In genomic region chr17:81737309-81737708, GRCm38 (mm10) we compare ENCODE assay signal across 22 mouse cellular contexts. TPM values are rescaled to one million over a fixed set of nuclear protein-coding genes. Genes with fewer than 3 reads are reported as not detected.
DNase-seq lines count a peak whose midpoint lies in the region; ATAC-seq lines count a peak whose summit lies in the region.
"Had no signal": no experiment of that assay in that cellular context is flagged by ENCODE, and none has a peak within 500 bp of the region (broad histone marks: within the 10 kb centered on the region; RNA-seq: fewer than 3 reads in every experiment).

No protein-coding gene starts in this region.

- H3K4me3 ChIP-seq in forebrain, embryonic 15.5 days, result no peak overlapping the region
- H3K4me3 ChIP-seq in forebrain, embryonic 11.5 days (ENCODE audit: low read depth, low read length), result no peak overlapping the region
- no peak overlapping the region for H3K4me3 ChIP-seq in intestine, embryonic 14.5 days (ENCODE audit: low read depth, low read length)
- no peak overlapping the region for H3K4me3 ChIP-seq in intestine, embryonic 16.5 days (ENCODE audit: low read length)
- H3K4me3 ChIP-seq in heart, embryonic 15.5 days, result peak overlapping the region; percentile 48
- H3K4me3 ChIP-seq: erythroblast, embryonic 14.5 days; hindbrain, embryonic 12.5 days; limb, embryonic 13.5 days; midbrain, embryonic 12.5 days; myocyte; neural tube, embryonic 15.5 days had no signal

- peak overlapping the region; percentile 81 for H3K27ac ChIP-seq in forebrain, embryonic 15.5 days (replicated peaks)
- H3K27ac ChIP-seq in forebrain, embryonic 11.5 days (ENCODE audit: low read depth, low read length), result no peak overlapping the region
- no peak overlapping the region for H3K27ac ChIP-seq in intestine, embryonic 14.5 days (ENCODE audit: low read depth)
- no peak overlapping the region for H3K27ac ChIP-seq in intestine, embryonic 16.5 days (ENCODE audit: low read length)
- H3K27ac ChIP-seq in heart, embryonic 15.5 days, result peak overlapping the region; percentile 91
- H3K27ac ChIP-seq: hindbrain, embryonic 12.5 days; limb, embryonic 13.5 days; liver, embryonic 14.5 days; macrophage; midbrain, embryonic 12.5 days; neural tube, embryonic 15.5 days had no signal

- ATAC-seq in forebrain, embryonic 15.5 days (replicated peaks), result no peak
- no peak for ATAC-seq in forebrain, embryonic 11.5 days (replicated peaks; ENCODE audit: low FRiP score)
- ATAC-seq in intestine, embryonic 14.5 days (replicated peaks; ENCODE audit: low FRiP score, low TSS enrichment, low read depth), result no peak
- no peak for ATAC-seq in intestine, embryonic 16.5 days
- ATAC-seq in heart, embryonic 15.5 days (replicated peaks; ENCODE audit: insufficient number of reproducible peaks, insufficient read depth, low FRiP score, low read depth), result no peak

- H3K9ac ChIP-seq in forebrain, embryonic 15.5 days (replicated peaks), result no peak overlapping the region
- H3K9ac ChIP-seq in forebrain, embryonic 11.5 days (ENCODE audit: low read length), result no peak overlapping the region
- H3K9ac ChIP-seq in intestine, embryonic 14.5 days (ENCODE audit: low read length), result no peak overlapping the region
- H3K9ac ChIP-seq in intestine, embryonic 16.5 days (ENCODE audit: low read depth, low read length), result no peak overlapping the region
- H3K9ac ChIP-seq in heart, embryonic 15.5 days, result peak overlapping the region; percentile 56
- H3K9ac ChIP-seq: hindbrain, embryonic 12.5 days; limb, embryonic 13.5 days; liver, embryonic 14.5 days; midbrain, embryonic 12.5 days; neural tube, embryonic 15.5 days had no signal

- no peaks in the 10 kb centered on the region for H3K36me3 ChIP-seq in forebrain, embryonic 15.5 days
- no peaks in the 10 kb centered on the region for H3K36me3 ChIP-seq in forebrain, embryonic 11.5 days (ENCODE audit: control insufficient read depth, insufficient read depth, low read length)
- no peaks in the 10 kb centered on the region for H3K36me3 ChIP-seq in intestine, embryonic 14.5 days (ENCODE audit: control insufficient read depth, insufficient read depth, low read length)
- H3K36me3 ChIP-seq in intestine, embryonic 16.5 days (ENCODE audit: control insufficient read depth, insufficient read depth, low read length), result no peaks in the 10 kb centered on the region
- H3K36me3 ChIP-seq in heart, embryonic 15.5 days, result no peaks in the 10 kb centered on the region
- H3K36me3 ChIP-seq: hindbrain, embryonic 12.5 days; limb, embryonic 13.5 days; midbrain, embryonic 12.5 days; neural tube, embryonic 15.5 days had no signal

- WGBS in forebrain, embryonic 15.5 days, result 75% methylated on average over 4 of the region's 4 CpGs
- 86% methylated on average over 4 of the region's 4 CpGs for WGBS in forebrain, embryonic 11.5 days
- 79% methylated on average over 4 of the region's 4 CpGs for WGBS in intestine, embryonic 14.5 days
- 66% methylated on average over 4 of the region's 4 CpGs for WGBS in intestine, embryonic 16.5 days
- WGBS in heart, embryonic 15.5 days, result 25% methylated on average over 4 of the region's 4 CpGs

- DNase-seq in forebrain, embryonic 11.5 days (ENCODE audit: low spot score), result no peak
- DNase-seq in intestine, embryonic 14.5 days (ENCODE audit: low spot score), result no peak
- DNase-seq in 3T3-L1 (ENCODE audit: low read depth, low spot score), result peak; percentile 6
- no peak for DNase-seq in spleen, adult 12 weeks (ENCODE audit: low spot score)
- DNase-seq in cerebellum, postnatal 36 days, result no peak
- DNase-seq: cerebellum, adult 11 months; gastrocnemius, postnatal 25 days; kidney, adult 18-20 months; kidney, postnatal 10 days; layer of hippocampus, adult 9-11 months; thymus, adult 2 months had no signal

- no peaks in the 10 kb centered on the region for H3K27me3 ChIP-seq in forebrain, embryonic 15.5 days
- no peaks in the 10 kb centered on the region for H3K27me3 ChIP-seq in forebrain, embryonic 11.5 days (ENCODE audit: control insufficient read depth, insufficient read depth, low read length)
- H3K27me3 ChIP-seq in intestine, embryonic 14.5 days (replicated peaks; ENCODE audit: control insufficient read depth, insufficient read depth, low read length), result no peaks in the 10 kb centered on the region
- no peaks in the 10 kb centered on the region for H3K27me3 ChIP-seq in intestine, embryonic 16.5 days (replicated peaks; ENCODE audit: control insufficient read depth, insufficient read depth, low read length)
- no peaks in the 10 kb centered on the region for H3K27me3 ChIP-seq in heart, embryonic 15.5 days
- H3K27me3 ChIP-seq: hindbrain, embryonic 12.5 days; limb, embryonic 13.5 days; midbrain, embryonic 12.5 days; neural tube, embryonic 15.5 days had no signal

- H3K4me2 ChIP-seq in forebrain, embryonic 15.5 days (replicated peaks), result 0 out of 2 replicates have a peak overlapping the region, but pooled peaks have one; percentile 6
- H3K4me2 ChIP-seq in forebrain, embryonic 11.5 days (ENCODE audit: low read depth, low read length, severe bottlenecking), result no peak overlapping the region
- H3K4me2 ChIP-seq in intestine, embryonic 14.5 days (ENCODE audit: low read length), result peak overlapping the region; percentile 14; the same call in 1 of the 2 replicates
- H3K4me2 ChIP-seq in intestine, embryonic 16.5 days (ENCODE audit: low read depth, low read length), result no peak overlapping the region
- H3K4me2 ChIP-seq in heart, embryonic 15.5 days, result no peak overlapping the region
- H3K4me2 ChIP-seq: hindbrain, embryonic 12.5 days; limb, embryonic 13.5 days; midbrain, embryonic 12.5 days; neural tube, embryonic 15.5 days had no signal

- H3K4me1 ChIP-seq in forebrain, embryonic 15.5 days, result peaks cover 19% of the 10 kb centered on the region; the same call in 1 of the 2 replicates
- no peaks in the 10 kb centered on the region for H3K4me1 ChIP-seq in forebrain, embryonic 11.5 days (replicated peaks; ENCODE audit: control insufficient read depth, insufficient read depth, low read length)
- H3K4me1 ChIP-seq in intestine, embryonic 14.5 days (replicated peaks; ENCODE audit: control insufficient read depth, insufficient read depth, low read length), result peaks cover 11% of the 10 kb centered on the region; the same call in 1 of the 2 replicates
- H3K4me1 ChIP-seq in intestine, embryonic 16.5 days (ENCODE audit: control insufficient read depth, insufficient read depth, low read length), result no peaks in the 10 kb centered on the region; the same call in 1 of the 2 replicates
- peaks cover 17% of the 10 kb centered on the region for H3K4me1 ChIP-seq in heart, embryonic 15.5 days (replicated peaks)
- H3K4me1 ChIP-seq: hindbrain, embryonic 12.5 days; limb, embryonic 13.5 days; midbrain, embryonic 12.5 days; neural tube, embryonic 15.5 days had no signal

- H3K9me3 ChIP-seq in forebrain, embryonic 15.5 days, result no peaks in the 10 kb centered on the region
- no peaks in the 10 kb centered on the region for H3K9me3 ChIP-seq in forebrain, embryonic 11.5 days (ENCODE audit: control insufficient read depth, low read length)
- no peaks in the 10 kb centered on the region for H3K9me3 ChIP-seq in intestine, embryonic 14.5 days (ENCODE audit: control insufficient read depth, low read length)
- H3K9me3 ChIP-seq in intestine, embryonic 16.5 days (ENCODE audit: control insufficient read depth, low read length), result no peaks in the 10 kb centered on the region
- no peaks in the 10 kb centered on the region for H3K9me3 ChIP-seq in heart, embryonic 15.5 days (replicated peaks)
- H3K9me3 ChIP-seq: hindbrain, embryonic 12.5 days; limb, embryonic 13.5 days; midbrain, embryonic 12.5 days; neural tube, embryonic 15.5 days had no signal

RNA-seq across cellular contexts. Expression of gene Slc8a1, which starts 0.9 kb away (rescaled TPM):
- 17.7 and 18.4 TPM in 2 replicates for polyA plus RNA-seq in forebrain, embryonic 15.5 days (2015; fragmentation: Nextera tagmentation; extraction: Ambion mirVana)
- 2.8 and 3.6 TPM in 2 replicates for polyA plus RNA-seq in forebrain, embryonic 11.5 days (2014; fragmentation: Nextera tagmentation; extraction: Ambion mirVana)
- 9.2 and 9.9 TPM in 2 replicates for polyA plus RNA-seq in intestine, embryonic 14.5 days (2014; fragmentation: Nextera tagmentation; extraction: Ambion mirVana)
- polyA plus RNA-seq in intestine, embryonic 16.5 days (2015; fragmentation: Nextera tagmentation; extraction: Ambion mirVana), result 3.6 and 4.1 TPM in 2 replicates
- 73.3 and 83.6 TPM in 2 replicates for polyA plus RNA-seq in heart, embryonic 15.5 days (2015; fragmentation: Nextera tagmentation; extraction: Ambion mirVana)
- polyA plus RNA-seq: erythroblast, embryonic 14.5 days had no signal

Comparison
In these comparisons a context has a peak if more than half of its experiments do, and no peak if none do; other contexts are left out.
1. H3K27ac ChIP-seq: peak in forebrain, embryonic 15.5 days (single experiment) and heart, embryonic 15.5 days (single experiment); none in forebrain, embryonic 11.5 days (single experiment), intestine, embryonic 14.5 days (single experiment) and intestine, embryonic 16.5 days (single experiment).
2. H3K4me2 ChIP-seq: peak in forebrain, embryonic 15.5 days (single experiment) and intestine, embryonic 14.5 days (single experiment); none in forebrain, embryonic 11.5 days (single experiment), intestine, embryonic 16.5 days (single experiment) and heart, embryonic 15.5 days (single experiment).